Comparison of ENCODE assay signal across 8 mouse cellular contexts in the genomic region with DNA sequence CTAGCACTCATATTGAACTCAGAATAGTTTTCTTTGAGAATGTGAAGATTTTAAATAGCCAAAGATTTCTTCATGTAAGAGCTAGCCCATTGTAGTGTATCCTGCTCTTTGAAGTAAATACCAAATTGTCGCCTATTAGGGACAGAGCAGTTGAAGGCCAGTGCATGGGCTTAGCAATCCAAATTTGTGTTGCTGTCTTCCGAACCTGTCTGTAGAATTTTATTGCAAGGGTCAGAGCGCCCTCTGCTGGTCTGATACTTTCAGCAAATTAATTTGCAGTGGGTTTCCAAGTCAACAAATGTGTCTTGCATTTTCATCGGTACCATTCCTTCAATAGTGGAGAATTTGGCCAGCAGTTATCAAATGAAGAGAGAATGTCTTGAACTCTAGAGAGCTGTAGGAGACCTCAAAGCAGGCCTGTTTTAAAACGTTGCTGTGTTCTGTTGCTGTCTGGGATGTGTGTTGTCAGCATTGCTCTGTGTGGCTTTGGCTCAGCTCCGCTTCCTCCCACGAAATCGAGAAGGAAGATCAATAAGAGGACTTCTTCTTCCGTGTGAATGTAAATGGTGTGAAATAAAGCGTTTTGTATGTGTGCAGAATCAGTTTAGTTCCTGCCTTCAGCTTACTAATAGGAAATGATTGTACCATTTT.
DNase-seq lines count a peak whose midpoint lies in the region; ATAC-seq and TF ChIP-seq lines count a peak whose summit lies in the region.

No protein-coding gene starts in this region.

- peak; percentile 70 for ATAC-seq in frontal cortex, adult (ENCODE audit: low TSS enrichment)
- ATAC-seq in hindbrain, postnatal 0 days: peak; percentile 69
- ATAC-seq in midbrain, embryonic 11.5 days (ENCODE audit: low FRiP score): peak; percentile 58; the same call in 1 of the 2 replicates
- no peak for ATAC-seq in erythroid progenitor cell, adult 5-6 weeks (replicated peaks; ENCODE audit: low FRiP score, poor library complexity, severe bottlenecking)

- H3K4me1 ChIP-seq in hindbrain, postnatal 0 days (ENCODE audit: insufficient read depth, low read length): no peaks in the 10 kb centered on the region
- no peaks in the 10 kb centered on the region for H3K4me1 ChIP-seq in midbrain, embryonic 11.5 days (ENCODE audit: control insufficient read depth, insufficient read depth, low read length)

- no peak overlapping the region for H3K4me3 ChIP-seq in hindbrain, postnatal 0 days (ENCODE audit: low read length)
- no peak overlapping the region for H3K4me3 ChIP-seq in midbrain, embryonic 11.5 days (ENCODE audit: low read depth, low read length)

- no peak overlapping the region for H3K4me2 ChIP-seq in hindbrain, postnatal 0 days (ENCODE audit: low read depth, low read length)
- H3K4me2 ChIP-seq in midbrain, embryonic 11.5 days: no peak overlapping the region

- 26% methylated on average over 10 of the region's 10 CpGs for WGBS in hindbrain, postnatal 0 days
- WGBS in midbrain, embryonic 11.5 days: 36% methylated on average over 10 of the region's 10 CpGs

- no peaks in the 10 kb centered on the region for H3K36me3 ChIP-seq in hindbrain, postnatal 0 days (ENCODE audit: insufficient read depth, low read length)
- H3K36me3 ChIP-seq in midbrain, embryonic 11.5 days (ENCODE audit: control insufficient read depth, insufficient read depth, low read length): no peaks in the 10 kb centered on the region

- DNase-seq in MN1 (ENCODE audit: low spot score): peak; percentile 89
- DNase-seq in c-Kit-positive CD71-positive TER-119-positive erythroid progenitor cells, embryonic 14.5 days (ENCODE audit: low spot score): peak; percentile 54
- peak; percentile 96 for DNase-seq in hindbrain, postnatal 0 days (ENCODE audit: low spot score)
- DNase-seq in left cerebral cortex, adult 9 months (ENCODE audit: low spot score in 2 of 2): peak; percentile 44 to 94
- DNase-seq in midbrain, embryonic 11.5 days (ENCODE audit: low spot score, missing footprints): peak; percentile 98
- peak; percentile 97 for DNase-seq in right cerebral cortex, postnatal 4 days

- H3K27ac ChIP-seq in hindbrain, postnatal 0 days: no peak overlapping the region
- no peak overlapping the region for H3K27ac ChIP-seq in midbrain, embryonic 11.5 days (ENCODE audit: low read depth, low read length)

- no peaks in the 10 kb centered on the region for H3K27me3 ChIP-seq in hindbrain, postnatal 0 days (ENCODE audit: insufficient read depth, low read length)
- no peaks in the 10 kb centered on the region for H3K27me3 ChIP-seq in midbrain, embryonic 11.5 days (ENCODE audit: control insufficient read depth, insufficient read depth, low read length)

- H3K9ac ChIP-seq in hindbrain, postnatal 0 days (replicated peaks; ENCODE audit: low read length): no peak overlapping the region
- H3K9ac ChIP-seq in midbrain, embryonic 11.5 days (ENCODE audit: low read length): no peak overlapping the region

- TF ChIP-seq CTCF in hindbrain, postnatal 0 days (IDR thresholded peaks at IDR 0.05; ENCODE audit: low read depth): peak; percentile 89

- H3K9me3 ChIP-seq in hindbrain, postnatal 0 days (ENCODE audit: low read length): no peaks in the 10 kb centered on the region
- H3K9me3 ChIP-seq in midbrain, embryonic 11.5 days (ENCODE audit: control insufficient read depth, low read length): no peaks in the 10 kb centered on the region
